Mouse (Mus musculus) gastrocnemius, postnatal 10 days (tissue): Measurements from ENCODE around the gene Hmcn1. TPM values are rescaled to one million over a fixed set of nuclear protein-coding genes. Genes with fewer than 3 reads are reported as not detected.

ENCODE experiments used
- DNase-seq: peaks from one replicate; pipeline ENCODE4 v3.0.0; 2021; ENCODE audit warnings: mixed read lengths
- total RNA-seq, 2 experiments: library from RNA; stranded (reverse); gene quantifications; 2 replicates each; pipeline ENCODE4 v1.2.3; 2021

The Hmcn1 gene
- total RNA-seq, 2 experiments from 2014 or later: 10.3 to 13.1 TPM

DNA sequence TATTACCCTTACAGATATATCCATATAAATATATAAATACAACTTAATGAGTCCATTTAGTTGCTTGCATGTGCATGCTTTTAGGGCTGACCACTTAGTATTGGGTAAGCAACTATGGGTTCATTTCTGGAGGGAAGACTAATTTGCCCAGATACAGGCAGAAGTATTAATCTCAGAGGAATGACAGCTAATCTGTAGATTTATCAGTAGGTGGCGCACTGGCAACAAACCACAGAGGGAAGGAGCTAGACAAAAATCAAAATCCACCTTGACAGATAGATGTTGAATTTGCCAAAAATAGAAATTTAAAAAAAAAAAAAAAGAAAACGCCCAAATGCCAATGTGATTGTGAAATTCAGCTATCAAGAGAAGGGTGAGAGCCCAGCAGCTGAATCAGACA lies 213.3 kb downstream of the Hmcn1 start:
- DNase-seq: no peak

GRCm38 (mm10) chr1:150776741-150777140 lies 216.5 kb downstream of the Hmcn1 start:
- DNase-seq: no peak

GRCm38 (mm10) chr1:150775742-150776141 lies 217.5 kb downstream of the Hmcn1 start:
- DNase-seq: peak; percentile 28

GRCm38 (mm10) chr1:150772958-150773357 lies 220.3 kb downstream of the Hmcn1 start:
- no peak for DNase-seq

DNA sequence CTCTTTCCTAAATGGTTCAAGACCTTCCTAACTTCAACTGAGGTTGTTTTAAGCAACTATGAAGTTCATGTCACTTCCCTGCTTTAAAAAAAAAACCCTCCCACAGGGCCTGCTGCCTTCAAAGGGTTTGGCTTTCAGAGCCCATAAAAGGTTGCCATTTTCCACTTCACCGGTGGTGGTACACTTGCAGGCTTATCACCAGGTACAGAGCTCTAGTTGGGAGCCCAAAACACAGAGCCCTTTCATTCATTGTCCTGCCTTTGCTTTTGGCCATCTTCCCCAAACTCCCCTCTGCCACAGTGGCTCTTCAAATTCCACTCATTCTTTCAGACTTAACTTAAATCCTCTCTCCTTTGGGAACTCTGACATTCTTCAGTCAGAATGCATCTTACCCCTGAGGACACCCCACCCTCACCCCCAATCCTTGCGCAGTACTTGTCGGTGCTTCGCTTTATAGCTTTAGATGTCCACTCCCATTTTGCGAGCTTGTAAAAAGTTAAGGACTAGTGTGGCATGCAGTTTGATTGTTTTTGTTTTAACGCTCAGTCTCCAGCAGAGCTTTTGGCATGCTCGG lies 222.2 kb downstream of the Hmcn1 start:
- DNase-seq: no peak

DNA sequence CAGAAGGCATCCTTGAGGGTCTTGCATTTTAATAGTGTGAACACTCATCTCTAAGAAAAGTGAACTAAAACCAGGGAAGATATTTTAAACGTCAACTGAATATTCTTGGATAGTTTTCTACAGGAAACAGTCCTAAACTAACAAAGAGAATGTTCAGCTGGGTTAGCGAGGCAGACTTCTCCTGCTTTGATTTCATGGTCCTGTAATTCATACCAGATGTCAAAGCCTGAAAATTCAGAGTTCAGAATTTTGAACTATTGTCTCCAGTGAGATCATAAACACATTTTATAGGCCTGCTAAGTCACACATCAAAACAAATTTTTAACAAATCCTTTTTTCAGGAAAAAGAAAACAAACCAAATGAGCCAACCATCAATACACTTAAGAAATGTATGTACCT lies 223.4 kb downstream of the Hmcn1 start:
- DNase-seq: no peak

- no peak for DNase-seq
These were observed 231.6 kb downstream of the Hmcn1 start for GRCm38 (mm10) chr1:150761678-150762077.

- DNase-seq: no peak
These were observed 232.4 kb downstream of the Hmcn1 start for GRCm38 (mm10) chr1:150760801-150761331.

GRCm38 (mm10) chr1:150759476-150760079 lies 233.7 kb downstream of the Hmcn1 start:
- peak; percentile 15 for DNase-seq

GRCm38 (mm10) chr1:150753920-150754319 lies 239.3 kb downstream of the Hmcn1 start:
- DNase-seq: no peak

- no peak for DNase-seq
These were observed 244.5 kb downstream of the Hmcn1 start for GRCm38 (mm10) chr1:150748783-150749182.

GRCm38 (mm10) chr1:150747771-150748170 lies 245.5 kb downstream of the Hmcn1 start:
- DNase-seq: no peak

- no peak for DNase-seq
These were observed 250.0 kb downstream of the Hmcn1 start for GRCm38 (mm10) chr1:150743097-150743843.

- DNase-seq: no peak
These were observed 250.7 kb downstream of the Hmcn1 start for GRCm38 (mm10) chr1:150742376-150743087.

DNA sequence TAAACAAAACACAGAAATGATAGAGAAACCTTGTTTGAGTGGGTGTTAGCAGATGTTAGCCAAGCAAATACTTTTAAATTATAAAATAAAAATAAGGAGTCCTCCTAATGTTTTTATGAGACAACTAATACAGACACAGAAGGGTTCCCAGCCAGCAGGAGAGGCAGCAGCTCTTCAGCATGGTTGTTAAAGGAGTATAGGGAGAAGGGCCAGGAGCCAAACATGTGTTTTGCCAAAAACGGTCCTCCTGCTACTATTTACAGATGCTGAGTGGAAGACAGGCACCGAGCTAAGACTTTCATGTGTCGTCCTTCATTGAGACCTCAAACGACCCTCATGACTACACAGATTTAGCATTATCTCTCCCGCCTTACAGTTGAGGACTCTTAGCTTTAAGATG lies 281.8 kb downstream of the Hmcn1 start:
- DNase-seq: peak; percentile 8

DNA sequence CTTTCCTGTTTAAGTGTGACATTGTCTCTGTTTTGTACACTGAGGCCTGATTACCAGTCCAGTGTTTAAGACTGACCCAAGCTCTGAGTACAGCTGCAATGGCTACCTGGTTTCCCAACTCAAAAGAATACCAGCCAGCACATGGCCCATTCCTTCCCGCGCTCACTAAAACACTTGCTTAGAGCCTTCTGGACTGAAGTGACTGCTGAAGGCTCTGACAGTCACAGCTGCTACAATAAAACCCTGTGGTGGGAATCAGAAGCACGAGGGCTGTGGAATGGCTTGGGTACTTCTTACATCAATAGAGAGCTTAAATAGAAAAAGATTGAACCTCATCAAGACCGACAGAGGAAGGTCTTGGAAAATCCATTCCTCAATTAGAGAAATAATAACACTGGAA lies 286.7 kb downstream of the Hmcn1 start:
- DNase-seq: no peak

GRCm38 (mm10) chr1:150697749-150698148 lies 295.5 kb downstream of the Hmcn1 start:
- DNase-seq: no peak

DNA sequence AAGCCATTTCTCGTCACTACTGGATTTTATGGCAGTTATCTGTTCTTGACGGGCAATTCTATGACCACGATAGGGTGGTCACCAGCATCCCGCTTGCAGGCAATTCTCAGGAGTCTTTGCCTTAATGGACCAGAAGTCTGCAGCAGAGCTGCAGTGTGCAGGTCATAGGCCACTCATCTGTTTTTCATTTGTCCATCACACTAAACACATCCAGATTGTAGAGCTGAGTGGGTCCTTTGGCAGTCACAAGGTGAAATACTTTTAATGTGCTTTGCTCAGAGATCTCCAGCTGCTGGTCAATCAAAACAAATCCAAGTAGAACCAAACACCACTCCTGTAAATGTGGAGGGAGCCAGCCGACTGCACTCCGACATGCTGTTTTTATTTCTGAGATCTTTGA lies 311.2 kb downstream of the Hmcn1 start:
- DNase-seq: no peak

GRCm38 (mm10) chr1:150681433-150681832 lies 311.8 kb downstream of the Hmcn1 start:
- DNase-seq: no peak

- DNase-seq: no peak
These were observed 312.2 kb downstream of the Hmcn1 start for GRCm38 (mm10) chr1:150681006-150681405.

- no peak for DNase-seq
These were observed 312.9 kb downstream of the Hmcn1 start for GRCm38 (mm10) chr1:150680345-150680744.

DNA sequence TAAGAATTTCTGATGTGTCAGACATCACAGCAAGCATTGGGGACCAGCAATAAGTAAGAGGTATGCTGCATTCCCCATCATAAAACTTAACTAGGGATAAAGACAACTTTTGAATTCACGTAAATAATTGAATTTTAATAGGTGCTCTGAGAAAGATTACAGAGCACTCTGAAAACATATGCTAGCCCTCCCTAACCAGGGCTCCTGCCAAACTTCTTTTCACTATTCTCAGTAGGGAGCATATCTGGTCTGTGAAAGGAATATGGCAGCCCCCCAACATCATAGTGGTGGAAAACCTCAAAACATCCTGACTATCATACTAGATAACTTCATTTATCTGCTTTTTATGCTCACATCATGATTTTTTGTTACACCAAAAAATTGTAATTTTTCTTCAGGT lies 347.9 kb downstream of the Hmcn1 start:
- no peak for DNase-seq

DNA sequence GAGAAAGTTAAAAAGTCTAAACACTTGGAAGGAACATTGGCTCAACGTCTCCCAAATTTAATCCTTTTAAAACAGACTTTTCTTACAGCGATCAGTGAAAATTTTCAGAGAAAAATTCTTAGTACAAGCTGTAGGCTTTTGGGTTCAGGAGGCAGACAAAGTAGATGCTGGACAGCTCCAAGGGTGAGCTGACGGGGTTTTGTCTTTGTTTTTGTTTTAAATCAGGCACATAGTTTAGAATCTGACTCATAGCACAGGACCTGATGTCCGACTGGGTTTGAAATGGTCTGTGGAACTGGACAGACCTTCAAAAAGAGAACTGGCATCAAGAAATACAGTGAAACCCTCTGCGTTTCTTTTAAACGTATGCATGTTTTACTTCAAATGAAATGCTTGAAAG lies 353.7 kb downstream of the Hmcn1 start:
- no peak for DNase-seq
